Mouse (Mus musculus): ENCODE measurements around the gene Olfr763. TPM values are rescaled to one million over a fixed set of nuclear protein-coding genes. Genes with fewer than 3 reads are reported as not detected.
A peak's percentile ranks its signal among the peaks of the same experiment; 100 is the strongest.
"Not testable (repeated sequence)": the region's sequence is repeated elsewhere in the genome, so short reads cannot be mapped to it uniquely, and the experiment has no call there.

Olfr763 gene
- polyA plus RNA-seq, 1 experiment from 2014 or later: not detected

DNA sequence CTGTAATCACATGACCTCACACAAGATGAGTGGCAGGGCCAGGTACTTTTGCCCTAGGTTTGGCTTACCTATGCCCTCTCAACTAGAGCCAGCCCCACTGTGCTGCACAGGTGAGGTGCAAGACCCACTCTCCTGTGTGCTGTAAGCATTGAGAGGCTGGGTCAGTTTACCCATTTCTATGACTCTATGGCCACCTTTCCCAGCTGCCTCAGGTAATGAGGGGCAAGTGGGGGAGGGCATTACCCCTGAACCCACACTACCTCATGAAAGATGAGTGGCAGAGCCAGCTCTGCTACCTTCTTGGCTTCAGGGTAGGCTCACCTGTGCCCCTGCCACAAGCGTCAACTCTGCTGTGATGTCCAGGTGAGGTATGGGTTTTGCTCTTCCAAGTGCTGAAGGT, 14.8 kb upstream of the Olfr763 start:
- H3K4me2 ChIP-seq: no peak overlapping the region
- H3K4me3 ChIP-seq: no peak overlapping the region
- no peak for ATAC-seq
- no peak overlapping the region for H3K9ac ChIP-seq
- H3K27me3 ChIP-seq: no peaks in the 10 kb centered on the region
- no peaks in the 10 kb centered on the region for H3K36me3 ChIP-seq (ENCODE audit: poor library complexity, severe bottlenecking)
- WGBS: 100% methylated on average over 1 of the region's 1 CpGs
- H3K4me1 ChIP-seq: no peaks in the 10 kb centered on the region
- no peaks in the 10 kb centered on the region for H3K9me3 ChIP-seq (replicated peaks)
- no peak overlapping the region for H3K27ac ChIP-seq

GRCm38 (mm10) chr10:128996523-128997040, 14.0 kb upstream of the Olfr763 start:
- WGBS: 79% methylated on average over 4 of the region's 4 CpGs
- 0 out of 2 replicates have a peak, but pooled peaks have one; percentile 24 for ATAC-seq
- Histone ChIP-seq H3K4me3 (no peak overlapping the region), H3K9ac (no peak overlapping the region), H3K4me2 (no peak overlapping the region), H3K4me1 (no peaks in the 10 kb centered on the region), H3K27me3 (no peaks in the 10 kb centered on the region), H3K36me3 (ENCODE audit: poor library complexity, severe bottlenecking) (no peaks in the 10 kb centered on the region), H3K9me3 (replicated peaks) (no peaks in the 10 kb centered on the region), H3K27ac (no peak overlapping the region)

GRCm38 (mm10) chr10:129004032-129004920, 6.3 kb upstream of the Olfr763 start:
- no peak for ATAC-seq
- Histone ChIP-seq H3K4me2 (no peak overlapping the region), H3K9ac (no peak overlapping the region), H3K4me3 (no peak overlapping the region), H3K4me1 (no peaks in the 10 kb centered on the region), H3K27ac (no peak overlapping the region), H3K27me3 (no peaks in the 10 kb centered on the region), H3K36me3 (ENCODE audit: poor library complexity, severe bottlenecking) (no peaks in the 10 kb centered on the region), H3K9me3 (replicated peaks) (no peaks in the 10 kb centered on the region)
- 67% methylated on average over 14 of the region's 14 CpGs for WGBS

DNA sequence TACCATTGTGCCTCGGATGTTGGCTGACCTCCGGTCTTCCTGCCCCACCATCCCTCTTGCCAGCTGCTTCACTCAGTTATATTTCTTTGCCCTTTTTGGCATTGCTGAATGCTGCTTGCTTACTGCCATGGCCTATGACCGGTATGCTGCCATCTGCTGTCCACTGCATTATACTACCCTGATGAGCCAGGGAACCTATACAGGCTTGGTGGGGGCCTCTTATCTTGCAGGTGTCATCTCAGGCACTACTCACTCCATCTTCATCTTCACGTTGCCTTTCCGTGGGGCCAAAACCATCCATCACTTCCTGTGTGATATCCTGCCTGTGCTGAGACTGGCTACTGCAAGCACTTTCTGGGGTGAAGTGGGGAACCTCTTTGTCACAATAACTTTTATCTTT, 920 bp downstream of the Olfr763 start:
- WGBS: 71% methylated on average over 2 of the region's 5 CpGs
- H3K27me3 ChIP-seq; H3K9ac ChIP-seq; H3K9me3 ChIP-seq (replicated peaks); H3K4me2 ChIP-seq; H3K4me3 ChIP-seq; H3K4me1 ChIP-seq; H3K27ac ChIP-seq; H3K36me3 ChIP-seq (ENCODE audit: poor library complexity, severe bottlenecking); ATAC-seq: not testable (repeated sequence)

DNA sequence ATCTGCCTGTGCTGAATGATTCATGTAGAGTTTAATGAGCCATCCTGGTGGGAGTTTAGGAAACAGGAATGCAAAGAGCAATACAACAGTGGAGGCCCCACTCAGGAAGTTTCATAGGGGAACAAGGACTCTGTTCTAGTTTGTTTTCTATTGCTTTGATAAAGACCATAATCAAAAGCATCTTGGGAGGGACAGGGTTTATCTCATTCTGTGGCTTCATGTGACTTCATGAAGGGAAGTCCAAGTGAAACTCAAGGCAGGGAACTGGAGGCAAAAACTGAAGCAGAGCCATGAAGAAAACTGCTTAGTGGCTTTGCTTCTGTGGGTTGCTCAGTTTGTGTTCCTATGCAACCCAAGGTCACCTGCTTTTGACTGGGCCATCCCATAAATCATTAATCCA, 3.9 kb downstream of the Olfr763 start:
- Histone ChIP-seq H3K9ac (no peak overlapping the region), H3K36me3 (ENCODE audit: poor library complexity, severe bottlenecking) (no peaks in the 10 kb centered on the region), H3K4me2 (no peak overlapping the region), H3K9me3 (replicated peaks) (no peaks in the 10 kb centered on the region), H3K27ac (no peak overlapping the region), H3K4me1 (no peaks in the 10 kb centered on the region), H3K27me3 (no peaks in the 10 kb centered on the region), H3K4me3 (no peak overlapping the region)
- ATAC-seq: no peak

GRCm38 (mm10) chr10:129023319-129023718, 12.7 kb downstream of the Olfr763 start:
- no peak for ATAC-seq
- H3K4me3 ChIP-seq: no peak overlapping the region
- H3K27ac ChIP-seq: no peak overlapping the region
- H3K9me3 ChIP-seq (replicated peaks): no peaks in the 10 kb centered on the region
- H3K36me3 ChIP-seq (ENCODE audit: poor library complexity, severe bottlenecking): no peaks in the 10 kb centered on the region
- H3K4me2 ChIP-seq: no peak overlapping the region
- H3K27me3 ChIP-seq: no peaks in the 10 kb centered on the region
- H3K9ac ChIP-seq: no peak overlapping the region
- no peaks in the 10 kb centered on the region for H3K4me1 ChIP-seq

- no peaks in the 10 kb centered on the region for H3K27me3 ChIP-seq
- H3K4me2 ChIP-seq: no peak overlapping the region
- H3K4me1 ChIP-seq: no peaks in the 10 kb centered on the region
- no peak overlapping the region for H3K27ac ChIP-seq
- no peaks in the 10 kb centered on the region for H3K36me3 ChIP-seq (ENCODE audit: poor library complexity, severe bottlenecking)
- peak; percentile 82 for ATAC-seq
- H3K4me3 ChIP-seq: no peak overlapping the region
- no peak overlapping the region for H3K9ac ChIP-seq
- H3K9me3 ChIP-seq (replicated peaks): no peaks in the 10 kb centered on the region
- WGBS: 55% methylated on average over 3 of the region's 3 CpGs
Observed at GRCm38 (mm10) chr10:129026018-129026662, 15.5 kb downstream of the Olfr763 start.

DNA sequence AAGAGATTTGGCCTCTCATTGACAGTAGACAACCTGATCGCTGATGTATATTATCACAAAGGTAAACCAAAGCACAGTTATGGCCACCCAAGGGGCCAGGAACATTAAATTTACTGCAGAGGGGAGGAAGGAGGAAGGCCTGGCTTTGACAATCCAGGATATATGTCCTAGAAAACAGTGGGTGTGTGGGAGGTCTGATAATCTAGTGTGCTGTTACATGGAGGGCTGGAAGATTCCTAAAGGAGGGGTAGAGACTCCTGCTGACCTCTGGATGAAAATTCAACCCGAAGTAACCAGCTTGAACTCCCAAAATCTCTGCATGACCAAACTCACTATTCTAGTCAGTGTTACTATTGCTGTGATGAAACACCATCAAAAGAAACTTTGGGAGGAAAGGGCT, 17.8 kb downstream of the Olfr763 start:
- no peak for ATAC-seq
- H3K36me3 ChIP-seq (ENCODE audit: poor library complexity, severe bottlenecking): no peaks in the 10 kb centered on the region
- no peak overlapping the region for H3K27ac ChIP-seq

DNA sequence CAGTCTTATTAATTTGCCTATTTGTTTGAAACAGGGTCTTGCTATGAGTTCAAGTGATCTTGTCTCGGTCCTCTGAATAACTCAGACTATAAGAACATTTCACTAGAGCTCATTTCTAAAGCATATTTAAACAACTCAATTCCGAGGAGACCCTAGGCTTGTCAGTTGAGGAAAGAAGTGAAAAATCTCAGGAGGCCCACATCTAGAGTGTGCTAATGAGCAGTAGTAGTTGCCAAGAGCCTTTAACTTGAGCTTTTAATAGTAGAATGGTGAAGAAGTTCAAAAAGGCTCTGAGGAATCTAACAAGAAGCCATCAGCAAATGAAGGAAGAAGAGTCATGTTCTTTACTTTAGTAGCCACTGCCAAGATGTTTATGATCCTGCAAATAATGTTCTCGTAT, 29.2 kb downstream of the Olfr763 start, which contains the start of gene Olfr764-ps1:
Gene Olfr764-ps1, minus strand, starts transcription at position 101 of the 400 bp plus-strand sequence.
- no peak within 1 kb of the TSS for H3K4me3 ChIP-seq
- no peaks in the 10 kb centered on the region for H3K9me3 ChIP-seq (replicated peaks)
- no peaks in the 10 kb centered on the region for H3K36me3 ChIP-seq (ENCODE audit: poor library complexity, severe bottlenecking)
- ATAC-seq: no peak
- H3K4me2 ChIP-seq: no peak within 1 kb of the TSS
- no peaks in the 10 kb centered on the region for H3K4me1 ChIP-seq
- H3K9ac ChIP-seq: no peak within 1 kb of the TSS
- WGBS: 77% methylated on average over 3 of the region's 3 CpGs
- H3K27ac ChIP-seq: no peak within 1 kb of the TSS
- no peaks in the 10 kb centered on the region for H3K27me3 ChIP-seq

More for the DNA sequence above, 17.8 kb downstream of the Olfr763 start:
- Histone ChIP-seq H3K4me3 (no peak overlapping the region), H3K9ac (no peak overlapping the region), H3K4me1 (no peaks in the 10 kb centered on the region), H3K4me2 (no peak overlapping the region), H3K9me3 (replicated peaks) (no peaks in the 10 kb centered on the region), H3K27me3 (no peaks in the 10 kb centered on the region)
- 78% methylated on average over 2 of the region's 2 CpGs for WGBS

DNA sequence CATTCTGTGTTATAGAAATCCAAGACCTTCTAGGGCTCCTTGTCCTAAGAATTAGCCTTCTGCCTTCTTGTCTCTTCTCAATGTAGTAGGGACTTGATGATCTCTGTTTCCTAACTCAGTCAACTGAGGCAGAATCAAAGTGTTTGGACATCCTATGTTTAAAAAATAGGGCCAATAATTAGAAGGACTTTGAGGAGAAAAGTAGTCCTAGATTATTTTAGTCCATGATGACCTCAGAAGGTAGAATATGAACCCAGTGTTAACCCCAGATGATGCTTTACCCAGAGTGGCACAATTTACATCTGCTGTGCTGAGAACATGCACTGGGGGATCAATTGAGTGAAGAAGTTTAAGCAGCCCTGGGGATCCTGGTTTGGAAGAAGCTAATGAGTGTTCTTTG, 39.3 kb downstream of the Olfr763 start, which contains the start of gene Olfr765:
Gene Olfr765, minus strand, starts transcription at position 101 of the 400 bp plus-strand sequence.
- not testable (repeated sequence) for H3K4me2 ChIP-seq; H3K4me3 ChIP-seq; H3K27ac ChIP-seq; H3K9ac ChIP-seq; H3K36me3 ChIP-seq (ENCODE audit: poor library complexity, severe bottlenecking); ATAC-seq; H3K4me1 ChIP-seq; H3K9me3 ChIP-seq (replicated peaks); H3K27me3 ChIP-seq

All from forebrain, embryonic 13.5 days (tissue).